Comparison of ENCODE assay signal across 16 mouse cellular contexts in genomic region chr17:73869008-73869685, GRCm38 (mm10).
DNase-seq lines count a peak whose midpoint lies in the region; ATAC-seq and TF ChIP-seq lines count a peak whose summit lies in the region.
"Had no signal": no experiment of that assay in that cellular context is flagged by ENCODE, and none has a peak within 500 bp of the region (broad histone marks: within the 10 kb centered on the region; RNA-seq: fewer than 3 reads in every experiment).

No protein-coding gene starts in this region.

- H3K36me3 ChIP-seq in thymus, adult 2 months (ENCODE audit: control insufficient read depth, insufficient read depth, low read length) = no peaks in the 10 kb centered on the region
- no peaks in the 10 kb centered on the region for H3K36me3 ChIP-seq in midbrain, embryonic 16.5 days (ENCODE audit: control insufficient read depth, insufficient read depth, low read length)
- H3K36me3 ChIP-seq: forebrain, embryonic 12.5 days; heart, embryonic 13.5 days had no signal

- no peak for TF ChIP-seq POLR2A in thymus, adult 2 months (IDR thresholded peaks at IDR 0.05; ENCODE audit: control insufficient read depth, extremely low read depth, insufficient read depth, low read length, poor library complexity)

- DNase-seq in B cell, adult 2 months = peak; percentile 10 to 16
- peak; percentile 64 for DNase-seq in CD4-positive helper T cell, adult 2 months (ENCODE audit: low read depth, low spot score)
- DNase-seq in thymus, adult 2 months = peak; percentile 80
- DNase-seq in ovary, postnatal 36 days (ENCODE audit: low spot score) = no peak
- no peak for DNase-seq in frontal cortex, postnatal 10 days (ENCODE audit: low spot score in 2 of 2)
- DNase-seq: cerebellum, postnatal 10 days; gastrocnemius, postnatal 36 days; heart, postnatal 4 days; kidney, adult 9 months; lung, postnatal 10 days had no signal

- 0 out of 2 replicates have a peak, but pooled peaks have one; percentile 8 for ATAC-seq in granulocyte monocyte progenitor cell, adult 5-6 weeks (replicated peaks; ENCODE audit: poor library complexity, severe bottlenecking)
- no peak for ATAC-seq in midbrain, embryonic 16.5 days
- ATAC-seq: hindbrain, embryonic 16.5 days had no signal

- H3K4me2 ChIP-seq in midbrain, embryonic 16.5 days (ENCODE audit: low read length) = no peak overlapping the region
- H3K4me2 ChIP-seq: forebrain, embryonic 12.5 days; heart, embryonic 13.5 days; midbrain, embryonic 11.5 days had no signal

- H3K9me3 ChIP-seq in midbrain, embryonic 16.5 days (replicated peaks; ENCODE audit: control insufficient read depth, low read length, poor library complexity, severe bottlenecking) = no peaks in the 10 kb centered on the region
- H3K9me3 ChIP-seq: forebrain, embryonic 12.5 days; heart, embryonic 13.5 days had no signal

- TF ChIP-seq CTCF in thymus, adult 2 months (IDR thresholded peaks at IDR 0.05; ENCODE audit: borderline replicate concordance, control insufficient read depth, extremely low read depth, insufficient read depth, low read length, poor library complexity) = no peak

- no peaks in the 10 kb centered on the region for H3K27me3 ChIP-seq in thymus, adult 2 months (ENCODE audit: control insufficient read depth, insufficient read depth, low read length)
- no peaks in the 10 kb centered on the region for H3K27me3 ChIP-seq in midbrain, embryonic 16.5 days (ENCODE audit: control insufficient read depth, insufficient read depth, low read depth, low read length)
- H3K27me3 ChIP-seq: forebrain, embryonic 12.5 days; heart, embryonic 13.5 days had no signal

- WGBS in thymus, adult 2 months = 30% methylated on average over 9 of the region's 9 CpGs
- WGBS in midbrain, embryonic 16.5 days = 94% methylated on average over 9 of the region's 9 CpGs

- H3K9ac ChIP-seq in midbrain, embryonic 16.5 days (ENCODE audit: low read depth, low read length) = no peak overlapping the region
- H3K9ac ChIP-seq: forebrain, embryonic 12.5 days; heart, embryonic 13.5 days had no signal

- H3K4me3 ChIP-seq in thymus, adult 2 months (ENCODE audit: control insufficient read depth, insufficient read depth, low read length) = no peak overlapping the region
- no peak overlapping the region for H3K4me3 ChIP-seq in midbrain, embryonic 16.5 days (ENCODE audit: low read depth, low read length)
- H3K4me3 ChIP-seq: forebrain, embryonic 12.5 days; heart, embryonic 13.5 days had no signal

- peaks cover 20% of the 10 kb centered on the region for H3K4me1 ChIP-seq in thymus, adult 2 months (replicated peaks; ENCODE audit: control insufficient read depth, insufficient read depth, low read length)
- no peaks in the 10 kb centered on the region for H3K4me1 ChIP-seq in midbrain, embryonic 16.5 days (ENCODE audit: control insufficient read depth, insufficient read depth, low read length)
- H3K4me1 ChIP-seq: forebrain, embryonic 12.5 days; heart, embryonic 13.5 days had no signal

- 0 out of 2 replicates have a peak overlapping the region, but pooled peaks have one; percentile 27 for H3K27ac ChIP-seq in thymus, adult 2 months (ENCODE audit: control insufficient read depth, insufficient read depth, low read length)
- H3K27ac ChIP-seq in midbrain, embryonic 16.5 days (ENCODE audit: low read length) = no peak overlapping the region
- H3K27ac ChIP-seq: forebrain, embryonic 12.5 days; heart, embryonic 13.5 days had no signal

Comparison
In these comparisons a context has a peak if more than half of its experiments do, and no peak if none do; other contexts are left out.
1. DNase-seq: peak in B cell, adult 2 months (2 of 2), CD4-positive helper T cell, adult 2 months (single experiment) and thymus, adult 2 months (single experiment); none in ovary, postnatal 36 days (single experiment) and frontal cortex, postnatal 10 days (0 of 2).